Comparison of ENCODE assay signal across 10 mouse cellular contexts in genomic region chr9:50852634-50853349, GRCm38 (mm10). TPM values are rescaled to one million over a fixed set of nuclear protein-coding genes. Genes with fewer than 3 reads are reported as not detected.
A peak's percentile ranks its signal among the peaks of the same experiment; 100 is the strongest.
DNase-seq lines count a peak whose midpoint lies in the region; ATAC-seq lines count a peak whose summit lies in the region.
"Had no signal": no experiment of that assay in that cellular context is flagged by ENCODE, and none has a peak within 500 bp of the region (broad histone marks: within the 10 kb centered on the region; RNA-seq: fewer than 3 reads in every experiment).

No protein-coding gene starts in this region.

- peak; percentile 23 for DNase-seq in adrenal gland, postnatal 10 days
- DNase-seq in adrenal gland, adult (ENCODE audit: inconsistent age in 2 of 2, low spot score in 1 of 2) = no peak
- DNase-seq in liver, embryonic 11.5 days (ENCODE audit: low spot score) = no peak
- DNase-seq in liver = no peak
- peak; percentile 55 for DNase-seq in induced T-regulatory cell, adult 2 months (ENCODE audit: low read depth)
- no peak for DNase-seq in thymus, adult 18-20 months

- H3K27me3 ChIP-seq in liver, embryonic 11.5 days (replicated peaks; ENCODE audit: control insufficient read depth, insufficient read depth, low read length) = no peaks in the 10 kb centered on the region
- no peaks in the 10 kb centered on the region for H3K27me3 ChIP-seq in stomach, embryonic 14.5 days (ENCODE audit: control insufficient read depth, insufficient read depth, low read length)
- H3K27me3 ChIP-seq: embryonic facial prominence, embryonic 12.5 days had no signal

- H3K27ac ChIP-seq in liver, embryonic 11.5 days (ENCODE audit: low read depth, low read length) = peak overlapping the region; percentile 19
- H3K27ac ChIP-seq in stomach, embryonic 14.5 days (ENCODE audit: low read length) = peak overlapping the region; percentile 21; the same call in 1 of the 2 replicates
- H3K27ac ChIP-seq: embryonic facial prominence, embryonic 12.5 days had no signal

- no peak for ATAC-seq in liver, embryonic 11.5 days (replicated peaks; ENCODE audit: low FRiP score)
- peak; percentile 23 for ATAC-seq in activated CD4-positive, CD25-positive, alpha-beta regulatory T cell, adult 4 months
- no peak for ATAC-seq in stomach, embryonic 14.5 days (ENCODE audit: insufficient number of reproducible peaks, insufficient read depth, low FRiP score, low read depth)

- WGBS in liver, embryonic 11.5 days = 72% methylated on average over 17 of the region's 17 CpGs
- WGBS in stomach, embryonic 14.5 days = 65% methylated on average over 17 of the region's 17 CpGs

- H3K4me3 ChIP-seq in liver, embryonic 11.5 days (ENCODE audit: low read depth, low read length) = no peak overlapping the region
- H3K4me3 ChIP-seq in stomach, embryonic 14.5 days (ENCODE audit: low read depth, low read length) = no peak overlapping the region
- H3K4me3 ChIP-seq: embryonic facial prominence, embryonic 12.5 days; myocyte had no signal

- no peak overlapping the region for H3K4me2 ChIP-seq in liver, embryonic 11.5 days
- H3K4me2 ChIP-seq in stomach, embryonic 14.5 days (replicated peaks; ENCODE audit: low read depth, low read length) = no peak overlapping the region
- H3K4me2 ChIP-seq: embryonic facial prominence, embryonic 12.5 days had no signal

- H3K9ac ChIP-seq in liver, embryonic 11.5 days (ENCODE audit: low read depth, low read length) = no peak overlapping the region
- H3K9ac ChIP-seq in stomach, embryonic 14.5 days (replicated peaks; ENCODE audit: low read depth, low read length) = no peak overlapping the region
- H3K9ac ChIP-seq: embryonic facial prominence, embryonic 12.5 days had no signal

- no peaks in the 10 kb centered on the region for H3K36me3 ChIP-seq in liver, embryonic 11.5 days (ENCODE audit: control insufficient read depth, insufficient read depth, low read length)
- H3K36me3 ChIP-seq in stomach, embryonic 14.5 days (ENCODE audit: control insufficient read depth, insufficient read depth, low read length) = no peaks in the 10 kb centered on the region
- H3K36me3 ChIP-seq: embryonic facial prominence, embryonic 12.5 days had no signal

- H3K4me1 ChIP-seq in liver, embryonic 11.5 days (replicated peaks; ENCODE audit: control insufficient read depth, insufficient read depth, low read length) = peaks cover 47% of the 10 kb centered on the region
- H3K4me1 ChIP-seq in stomach, embryonic 14.5 days (ENCODE audit: control insufficient read depth, insufficient read depth, low read length) = peaks cover 35% of the 10 kb centered on the region

- H3K9me3 ChIP-seq in liver, embryonic 11.5 days (ENCODE audit: control insufficient read depth, low read length) = no peaks in the 10 kb centered on the region
- no peaks in the 10 kb centered on the region for H3K9me3 ChIP-seq in stomach, embryonic 14.5 days (ENCODE audit: control insufficient read depth, low read depth, low read length)
- H3K9me3 ChIP-seq: embryonic facial prominence, embryonic 12.5 days had no signal

RNA-seq across cellular contexts. Expression of gene Ppp2r1b, which starts 7.7 kb away (rescaled TPM):
- 10 to 100 TPM; 35.1 to 36.5 TPM for total RNA-seq in adrenal gland, postnatal 10 days (2021)
- 143 and 172 TPM in 2 replicates for polyA plus RNA-seq in liver, embryonic 11.5 days (2014; fragmentation: Nextera tagmentation; extraction: Ambion mirVana)
- 10 to 100 TPM; 59.3 to 72.1 TPM for polyA plus RNA-seq in activated CD4-positive, CD25-positive, alpha-beta regulatory T cell, adult 4 months (2017; shearing (Covaris generic))
- 73.1 and 77.7 TPM in 2 replicates for polyA plus RNA-seq in stomach, embryonic 14.5 days (2014; fragmentation: Nextera tagmentation; extraction: Ambion mirVana)

Comparison
In these comparisons a context has a peak if more than half of its experiments do, and no peak if none do; other contexts are left out.
1. DNase-seq: peak in adrenal gland, postnatal 10 days (single experiment) and induced T-regulatory cell, adult 2 months (single experiment); none in adrenal gland, adult (0 of 2), liver, embryonic 11.5 days (single experiment), liver (single experiment) and thymus, adult 18-20 months (0 of 2).